Mouse (Mus musculus) kidney, postnatal 0 days (tissue): ENCODE data around the gene Taf15. TPM values are rescaled to one million over a fixed set of nuclear protein-coding genes. Genes with fewer than 3 reads are reported as not detected.

Experiments used
- ATAC-seq: fragments of 200-750 bp; cut with Nextera tagmentation; replicated peaks from 2 replicates; pipeline ENCODE4 v1.8.0; 2017; ENCODE audit warnings: low read depth, moderate number of reproducible peaks, moderate TSS enrichment, moderate library complexity; ENCODE audit not compliant: low FRiP score
- DNase-seq: peaks from one replicate; pipeline ENCODE4 v3.0.0-alpha.2; 2016; ENCODE audit warnings: low spot score
- H3K27ac ChIP-seq: fragments of 300-500 bp; sonication (generic); 2 replicates; pipeline ENCODE4 v1.5.1; 2014; ENCODE audit warnings: mild to moderate bottlenecking
- H3K27me3 ChIP-seq: fragments of 300-500 bp; sonication (generic); 2 replicates; pipeline ENCODE4 v1.6.1; 2014; ENCODE audit warnings: low read length, mixed read lengths; ENCODE audit not compliant: insufficient read depth
- H3K36me3 ChIP-seq: fragments of 300-500 bp; sonication (generic); 2 replicates; pipeline ENCODE4 v1.6.1; 2014; ENCODE audit warnings: low read length, mixed read lengths; ENCODE audit not compliant: insufficient read depth
- H3K4me1 ChIP-seq: fragments of 300-500 bp; sonication (generic); replicated peaks from 2 replicates; pipeline ENCODE4 v1.6.1; 2014; ENCODE audit warnings: antibody characterized with exemption, low read length, mixed read lengths; ENCODE audit not compliant: insufficient read depth
- H3K4me2 ChIP-seq: fragments of 300-500 bp; sonication (generic); 2 replicates; pipeline ENCODE4 v1.6.1; 2014; ENCODE audit warnings: mild to moderate bottlenecking, low read length, moderate library complexity, mixed read lengths
- H3K4me3 ChIP-seq: fragments of 300-500 bp; sonication (generic); replicated peaks from 2 replicates; pipeline ENCODE4 v1.5.1; 2014; ENCODE audit warnings: low read depth, low read length
- H3K9ac ChIP-seq: fragments of 300-500 bp; sonication (generic); 2 replicates; pipeline ENCODE4 v1.6.1; 2014; ENCODE audit warnings: low read depth, low read length
- H3K9me3 ChIP-seq: fragments of 300-500 bp; sonication (generic); replicated peaks from 2 replicates; pipeline ENCODE4 v1.6.1; 2016; ENCODE audit warnings: low read length, inconsistent platforms, mixed read lengths
- CTCF ChIP-seq: IDR thresholded peaks from 2 replicates; pipeline ENCODE4 v1.5.1; 2016; ENCODE audit warnings: antibody characterized with exemption, low read depth, mild to moderate bottlenecking, moderate library complexity
- WGBS: fragments of 180-500 bp; shearing (Covaris S2); extraction: QIAGEN DNeasy Blood & Tissue Kit; methylation state at CpG from one replicate; pipeline ENCODE4 v1.1.7; 2014; 5-methylcytosine and 5-hydroxymethylcytosine counted together
- polyA plus RNA-seq: library from polyadenylated mRNA; unstranded; fragments of >200 nt; fragmentation: Nextera tagmentation; extraction: Ambion mirVana; gene quantifications from 2 replicates; pipeline ENCODE4 v1.2.1, GENCODE M21; 2015

Gene Taf15
- 5.7 and 6.7 TPM in 2 replicates for polyA plus RNA-seq

GRCm38 (mm10) chr11:83472324-83473234 lies at the start of gene Taf15:
Taf15 (plus strand) TSS chr11:83473086.
- Histone ChIP-seq H3K4me2 (peak within 1 kb of the TSS; percentile 78), H3K27ac (peak within 1 kb of the TSS; percentile 95), H3K4me3 (peak within 1 kb of the TSS; percentile 80), H3K36me3 (no peaks in the 10 kb centered on the region), H3K4me1 (peaks cover 7% of the 10 kb centered on the region), H3K27me3 (no peaks in the 10 kb centered on the region), H3K9me3 (no peaks in the 10 kb centered on the region), H3K9ac (peak within 1 kb of the TSS; percentile 89)
- ATAC-seq (peak; percentile 98), DNase-seq (peak; percentile 99)
- peak; percentile 77 for TF ChIP-seq CTCF
- WGBS: under 1% methylated on average over 66 of the region's 66 CpGs

DNA sequence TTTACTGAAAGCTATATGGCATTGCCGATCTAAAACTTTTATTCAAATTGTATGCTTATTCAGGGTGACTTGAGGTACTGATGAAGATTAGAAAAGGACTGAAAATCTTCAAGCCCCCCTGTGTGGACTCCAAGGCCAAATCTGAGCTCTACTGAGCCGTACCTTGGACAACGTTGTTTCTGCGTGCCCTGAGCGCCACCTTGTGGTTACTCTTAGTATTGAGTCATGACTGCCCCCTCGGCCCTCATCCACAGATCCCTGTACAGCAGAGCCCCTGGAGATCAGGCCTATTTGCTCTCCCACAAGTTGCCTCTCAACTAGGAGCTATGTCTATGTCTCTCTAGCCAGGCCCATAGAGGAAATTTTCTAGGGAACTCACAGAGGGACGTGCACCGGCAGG lies 48.2 kb upstream of the Taf15 start:
- Histone ChIP-seq H3K27me3 (peaks cover 10% of the 10 kb centered on the region), H3K9ac (no peak overlapping the region), H3K36me3 (no peaks in the 10 kb centered on the region), H3K27ac (no peak overlapping the region), H3K4me2 (no peak overlapping the region), H3K4me1 (no peaks in the 10 kb centered on the region), H3K4me3 (no peak overlapping the region), H3K9me3 (no peaks in the 10 kb centered on the region)
- WGBS: 8% methylated on average over 8 of the region's 8 CpGs
- DNase-seq: peak; percentile 76
- peak; percentile 95 for TF ChIP-seq CTCF
- no peak for ATAC-seq

DNA sequence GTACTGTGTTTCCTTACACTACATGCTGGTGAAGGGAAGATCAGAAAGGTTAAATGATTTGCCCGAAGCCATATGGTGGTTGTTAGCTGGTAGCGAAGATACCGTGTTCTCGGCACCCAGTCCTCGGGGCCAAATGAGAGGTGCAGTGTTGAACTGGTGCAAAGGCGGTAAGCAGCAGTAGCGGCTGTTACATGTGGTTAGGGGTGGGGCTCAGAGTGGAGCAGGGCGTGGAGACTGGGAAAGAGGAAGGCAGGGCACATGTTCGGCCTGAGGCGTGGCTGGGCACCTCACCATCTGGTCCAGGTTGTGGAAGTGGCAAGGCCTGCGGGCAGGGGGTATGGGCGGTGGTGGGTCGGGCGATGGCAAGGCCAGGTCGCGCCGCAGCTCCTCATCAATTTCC lies 45.9 kb upstream of the Taf15 start:
- H3K27me3 ChIP-seq: no peaks in the 10 kb centered on the region; the same call in 1 of the 2 replicates
- no peaks in the 10 kb centered on the region for H3K4me1 ChIP-seq
- H3K9me3 ChIP-seq: no peaks in the 10 kb centered on the region
- H3K27ac ChIP-seq: no peak overlapping the region
- no peak for TF ChIP-seq CTCF
- ATAC-seq (no peak), DNase-seq (no peak)
- H3K9ac ChIP-seq: no peak overlapping the region
- no peak overlapping the region for H3K4me3 ChIP-seq
- WGBS: 31% methylated on average over 17 of the region's 17 CpGs
- H3K36me3 ChIP-seq: no peaks in the 10 kb centered on the region
- H3K4me2 ChIP-seq: no peak overlapping the region

DNA sequence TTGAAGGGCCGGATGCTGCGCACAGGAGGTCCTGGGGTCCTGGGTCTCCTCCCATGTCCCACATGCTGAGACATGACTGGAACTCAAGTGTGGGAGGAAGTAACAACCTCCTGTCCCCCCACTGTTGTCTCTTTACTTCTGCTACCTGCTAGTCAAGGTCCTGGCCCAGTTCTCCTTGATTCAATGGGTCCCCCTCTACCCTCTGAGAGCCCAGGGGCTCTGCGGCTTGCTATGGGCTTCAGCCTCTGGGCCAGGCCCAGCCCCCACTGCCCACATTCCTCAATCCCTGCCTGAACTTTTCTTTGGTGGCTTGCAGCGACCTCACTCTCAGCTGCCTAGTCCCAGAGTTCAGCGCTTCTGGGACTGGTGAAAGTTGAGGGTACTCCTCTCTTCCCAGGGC lies 43.5 kb upstream of the Taf15 start, which contains the start of gene Gas2l2:
Gene Gas2l2 (minus strand): TSS at position 101 of the 400 bp plus-strand sequence.
- WGBS: 64% methylated on average over 5 of the region's 5 CpGs
- no peak within 1 kb of the TSS for H3K27ac ChIP-seq
- DNase-seq (no peak), ATAC-seq (no peak)
- H3K9me3 ChIP-seq: no peaks in the 10 kb centered on the region
- H3K27me3 ChIP-seq: no peaks in the 10 kb centered on the region; the same call in 1 of the 2 replicates
- no peak within 1 kb of the TSS for H3K4me3 ChIP-seq
- H3K9ac ChIP-seq: no peak within 1 kb of the TSS
- no peaks in the 10 kb centered on the region for H3K4me1 ChIP-seq
- TF ChIP-seq CTCF: no peak
- H3K36me3 ChIP-seq: no peaks in the 10 kb centered on the region
- H3K4me2 ChIP-seq: no peak within 1 kb of the TSS

GRCm38 (mm10) chr11:83432533-83432932 lies 40.4 kb upstream of the Taf15 start:
- no peak for TF ChIP-seq CTCF
- Histone ChIP-seq H3K9me3 (no peaks in the 10 kb centered on the region), H3K36me3 (no peaks in the 10 kb centered on the region), H3K27ac (no peak overlapping the region), H3K4me2 (no peak overlapping the region), H3K9ac (no peak overlapping the region), H3K27me3 (no peaks in the 10 kb centered on the region; the same call in 1 of the 2 replicates), H3K4me1 (no peaks in the 10 kb centered on the region), H3K4me3 (no peak overlapping the region)
- 66% methylated on average over 2 of the region's 2 CpGs for WGBS
- no peak for ATAC-seq
- no peak for DNase-seq

DNA sequence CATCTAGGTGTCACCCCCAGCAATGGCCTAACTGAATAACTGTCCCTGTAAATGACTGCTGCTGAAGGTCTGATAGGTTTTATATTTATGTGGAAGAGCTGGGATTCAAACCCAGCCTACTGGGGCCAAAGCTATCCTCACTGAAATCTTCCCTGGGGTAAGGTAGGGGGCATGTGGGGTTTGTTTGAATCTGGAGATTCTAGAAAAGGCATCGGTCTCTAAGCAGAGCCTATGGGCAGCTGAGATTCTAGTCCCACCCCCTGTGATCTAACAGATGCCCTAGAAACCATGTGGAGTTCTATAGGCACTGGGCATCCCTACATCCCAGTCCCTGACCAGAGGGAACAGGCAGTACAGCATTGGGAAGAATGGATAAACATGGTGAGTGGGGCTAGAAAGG lies 35.5 kb upstream of the Taf15 start, which contains the start of gene 1700020L24Rik:
Gene 1700020L24Rik (plus strand): TSS at position 301 of the 400 bp plus-strand sequence.
- Histone ChIP-seq H3K36me3 (no peaks in the 10 kb centered on the region), H3K9ac (no peak within 1 kb of the TSS), H3K4me1 (no peaks in the 10 kb centered on the region), H3K4me3 (no peak within 1 kb of the TSS), H3K9me3 (no peaks in the 10 kb centered on the region), H3K4me2 (no peak within 1 kb of the TSS), H3K27ac (no peak within 1 kb of the TSS), H3K27me3 (peaks cover 12% of the 10 kb centered on the region)
- no peak for DNase-seq
- ATAC-seq: no peak
- TF ChIP-seq CTCF: no peak
- WGBS: 87% methylated on average over 1 of the region's 1 CpGs
